Mouse (Mus musculus) lung, postnatal 4 days (tissue): ENCODE measurements around the gene Polr2l.
A peak's percentile ranks its signal among the peaks of the same experiment; 100 is the strongest.

Source experiments
- DNase-seq, 2 experiments: peaks; one replicate each; pipeline ENCODE4 v3.0.0; 2021

Gene Polr2l

GRCm38 (mm10) chr7:141484186-141485120 is 9.5 kb upstream of the Polr2l start:
- DNase-seq: no peak

- no peak for DNase-seq
These were observed 8.3 kb upstream of the Polr2l start for GRCm38 (mm10) chr7:141483114-141483653.

- no peak for DNase-seq
These were observed 7.6 kb upstream of the Polr2l start for GRCm38 (mm10) chr7:141482531-141483024.

GRCm38 (mm10) chr7:141481498-141482401 is 6.8 kb upstream of the Polr2l start:
- DNase-seq: peak; percentile 66 to 73

- peak; percentile 69 to 82 for DNase-seq
These were observed 6.0 kb upstream of the Polr2l start for GRCm38 (mm10) chr7:141480842-141481497.

- no peak for DNase-seq
These were observed 3.4 kb upstream of the Polr2l start for GRCm38 (mm10) chr7:141478270-141478748.

GRCm38 (mm10) chr7:141477578-141478269 is 2.8 kb upstream of the Polr2l start:
- peak in 1 of 2 experiments; percentile 63 for DNase-seq

GRCm38 (mm10) chr7:141476981-141477370 is 2.0 kb upstream of the Polr2l start:
- DNase-seq: peak; percentile 61 to 74

GRCm38 (mm10) chr7:141476226-141476980 is 1.5 kb upstream of the Polr2l start:
- peak; percentile 91 to 93 for DNase-seq

- no peak for DNase-seq
These were observed 850 bp upstream of the Polr2l start for GRCm38 (mm10) chr7:141475805-141476158.

GRCm38 (mm10) chr7:141474160-141474559 is 772 bp downstream of the Polr2l start:
- DNase-seq: no peak

GRCm38 (mm10) chr7:141472763-141473162 is 2.2 kb downstream of the Polr2l start:
- DNase-seq: no peak

- no peak for DNase-seq
These were observed 2.7 kb downstream of the Polr2l start for GRCm38 (mm10) chr7:141472226-141472625.

GRCm38 (mm10) chr7:141471236-141471635 is 3.7 kb downstream of the Polr2l start:
- no peak for DNase-seq

GRCm38 (mm10) chr7:141470637-141470944 is 4.3 kb downstream of the Polr2l start:
- no peak for DNase-seq

- no peak for DNase-seq
These were observed 4.9 kb downstream of the Polr2l start for GRCm38 (mm10) chr7:141469901-141470636.

GRCm38 (mm10) chr7:141469352-141469751 is 5.6 kb downstream of the Polr2l start:
- no peak for DNase-seq

GRCm38 (mm10) chr7:141468522-141469211 is 6.3 kb downstream of the Polr2l start:
- peak; percentile 81 to 84 for DNase-seq

GRCm38 (mm10) chr7:141468164-141468521 is 6.8 kb downstream of the Polr2l start:
- DNase-seq: peak in 1 of 2 experiments; percentile 62
